Comparison of ENCODE assay signal across 8 mouse cellular contexts in the genomic region with DNA sequence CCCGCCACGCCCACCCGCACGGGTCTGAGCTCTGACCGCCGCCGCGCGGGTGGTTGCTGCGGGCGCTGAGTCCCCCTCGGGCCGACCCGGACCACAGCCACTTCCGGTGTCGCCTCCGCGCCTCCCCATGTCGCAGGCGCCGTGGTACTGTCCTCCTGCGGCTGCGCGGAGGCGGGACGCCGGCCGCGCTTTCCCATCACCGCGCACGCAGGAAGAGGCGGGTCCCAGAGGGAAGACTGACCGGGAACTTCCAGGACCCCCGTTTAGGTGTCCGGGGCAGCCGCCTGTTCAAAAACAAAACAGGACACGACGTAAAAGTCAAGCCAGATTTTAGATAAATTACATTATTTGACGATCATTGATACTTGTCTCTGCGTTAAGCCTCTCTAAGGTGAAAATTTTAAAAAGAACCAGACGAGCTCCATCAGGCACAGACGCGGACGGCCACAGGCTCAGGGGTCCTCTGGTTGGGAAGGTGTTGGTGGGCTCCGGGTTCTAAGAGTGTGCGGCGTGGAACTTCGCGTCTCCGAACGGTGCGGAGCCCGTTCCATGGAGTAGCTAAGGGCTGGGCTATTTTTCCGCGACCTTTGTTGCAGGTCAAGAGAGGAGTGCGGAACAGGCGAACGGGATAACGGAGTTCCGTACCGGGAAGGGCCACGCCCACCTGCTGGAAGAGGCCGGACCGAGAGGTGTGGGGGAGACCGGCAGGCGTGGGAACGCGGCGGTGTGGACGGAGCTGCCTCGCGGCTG. TPM values are rescaled to one million over a fixed set of nuclear protein-coding genes. Genes with fewer than 3 reads are reported as not detected.
DNase-seq lines count a peak whose midpoint lies in the region; ATAC-seq and TF ChIP-seq lines count a peak whose summit lies in the region.

Gene Fam104a, minus strand, starts transcription at position 199 of the 750 bp plus-strand sequence.
Gene D11Wsu47e, plus strand, starts transcription at position 456 of the 750 bp plus-strand sequence.

- H3K9ac ChIP-seq in lung, postnatal 0 days (replicated peaks; ENCODE audit: low read depth) = peak within 1 kb of the TSS; percentile 83

- H3K36me3 ChIP-seq in hindbrain, embryonic 10.5 days = peaks cover 15% of the 10 kb centered on the region
- H3K36me3 ChIP-seq in lung, postnatal 0 days (ENCODE audit: insufficient read depth, low read length) = 0 out of 2 replicates have a peak, but pooled peaks cover 8% of the 10 kb centered on the region

- TF ChIP-seq CTCF in lung, postnatal 0 days (IDR thresholded peaks at IDR 0.05) = no peak

- H3K4me2 ChIP-seq in lung, postnatal 0 days (replicated peaks; ENCODE audit: low read depth, low read length) = peak within 1 kb of the TSS; percentile 85

- under 1% methylated on average over 73 of the region's 73 CpGs for WGBS in hindbrain, embryonic 10.5 days
- under 1% methylated on average over 64 of the region's 73 CpGs for WGBS in lung, postnatal 0 days

- H3K4me3 ChIP-seq in hindbrain, embryonic 10.5 days = peak within 1 kb of the TSS; percentile 93
- peak within 1 kb of the TSS; percentile 97 for H3K4me3 ChIP-seq in lung, postnatal 0 days (ENCODE audit: low read depth, low read length)

- peak within 1 kb of the TSS; percentile 92 for H3K27ac ChIP-seq in hindbrain, embryonic 10.5 days
- peak within 1 kb of the TSS; percentile 98 for H3K27ac ChIP-seq in lung, postnatal 0 days (ENCODE audit: low read length)

- no peaks in the 10 kb centered on the region for H3K27me3 ChIP-seq in hindbrain, embryonic 10.5 days (ENCODE audit: insufficient read depth, poor library complexity, severe bottlenecking)
- H3K27me3 ChIP-seq in lung, postnatal 0 days (replicated peaks; ENCODE audit: insufficient read depth, low read length) = no peaks in the 10 kb centered on the region

- H3K4me1 ChIP-seq in hindbrain, embryonic 10.5 days (replicated peaks) = peaks cover 60% of the 10 kb centered on the region
- H3K4me1 ChIP-seq in lung, postnatal 0 days (ENCODE audit: insufficient read depth, low read depth, low read length) = peaks cover 12% of the 10 kb centered on the region; the same call in 1 of the 2 replicates

- H3K9me3 ChIP-seq in hindbrain, embryonic 10.5 days = no peaks in the 10 kb centered on the region
- H3K9me3 ChIP-seq in lung, postnatal 0 days (ENCODE audit: low read length) = no peaks in the 10 kb centered on the region

- peak; percentile 92 for ATAC-seq in frontal cortex, adult (ENCODE audit: low TSS enrichment)
- ATAC-seq in lung, postnatal 0 days = peak; percentile 97

- TF ChIP-seq EP300 in lung, postnatal 0 days (IDR thresholded peaks at IDR 0.05) = peak; percentile 88

- DNase-seq in MEL-GATA-1-ER (ENCODE audit: extremely low read depth, low read depth) = peak; percentile 83
- DNase-seq in cerebellum, adult 8-10 months = peak; percentile 97
- peak; percentile 96 for DNase-seq in hindbrain, embryonic 10.5 days (ENCODE audit: low spot score)
- peak; percentile 96 for DNase-seq in layer of hippocampus, adult 9-11 months
- peak; percentile 98 for DNase-seq in lung, postnatal 0 days (ENCODE audit: low spot score)
- DNase-seq in ovary, postnatal 14 days (ENCODE audit: low spot score) = peak; percentile 94
- peak; percentile 95 for DNase-seq in thymus, postnatal 14 days

RNA-seq across cellular contexts. Expression of gene Fam104a, which starts in this region (rescaled TPM):
- 58.8 TPM in 2 replicates for polyA plus RNA-seq in hindbrain, embryonic 10.5 days (2016; fragmentation: Nextera tagmentation; extraction: Ambion mirVana)
- polyA plus RNA-seq in lung, postnatal 0 days (2015; fragmentation: Nextera tagmentation; extraction: Ambion mirVana) = 41.3 and 44.1 TPM in 2 replicates

RNA-seq across cellular contexts. Expression of gene D11Wsu47e, which starts in this region (rescaled TPM):
- polyA plus RNA-seq in hindbrain, embryonic 10.5 days (2016; fragmentation: Nextera tagmentation; extraction: Ambion mirVana) = 25.8 and 27.3 TPM in 2 replicates
- polyA plus RNA-seq in lung, postnatal 0 days (2015; fragmentation: Nextera tagmentation; extraction: Ambion mirVana) = 10.3 and 11.9 TPM in 2 replicates

Comparison
In these comparisons a context has a peak if more than half of its experiments do, and no peak if none do; other contexts are left out.
1. Peak in every context shown above with its lines: DNase-seq, ATAC-seq, H3K4me3 ChIP-seq and H3K27ac ChIP-seq.